Mouse (Mus musculus): Measurements from ENCODE around the gene Cyp2c23.

DNA sequence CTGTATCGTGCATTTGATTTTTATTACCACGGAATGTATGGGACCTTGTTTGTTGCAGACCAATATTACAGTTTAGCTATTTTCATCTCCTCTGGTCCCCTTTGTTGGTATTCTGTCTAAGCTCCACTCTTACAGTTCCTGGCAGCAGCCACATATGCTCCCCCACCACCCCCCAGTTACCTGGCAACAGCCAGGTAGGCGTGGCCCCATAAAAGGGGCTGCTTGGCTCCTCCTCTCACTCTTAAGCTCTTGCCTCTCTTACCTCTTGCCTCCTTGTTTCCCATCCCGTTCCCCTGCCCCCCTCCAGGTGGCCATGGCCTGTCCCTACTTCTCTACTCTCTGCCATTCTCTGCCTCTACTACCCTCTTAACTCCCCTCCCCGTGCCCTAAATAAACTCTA, 42.2 kb upstream of the Cyp2c23 start:
- TF ChIP-seq CTCF (IDR thresholded peaks at IDR 0.05; ENCODE audit: borderline replicate concordance, control insufficient read depth, extremely low read depth, insufficient read depth, low read length, poor library complexity) (no peak), POLR2A (IDR thresholded peaks at IDR 0.05; ENCODE audit: control insufficient read depth, extremely low read depth, insufficient read depth, low read length, poor library complexity) (no peak)

Data from thymus, adult 2 months (tissue).